Mouse (Mus musculus) gastrocnemius, postnatal 4 days (tissue): ENCODE results near the gene Chst5. TPM values are rescaled to one million over a fixed set of nuclear protein-coding genes. Genes with fewer than 3 reads are reported as not detected.

ENCODE experiments used
- DNase-seq, 2 experiments: peaks; one replicate each; pipeline ENCODE4 v3.0.0; 2021 to 2022; ENCODE audit warnings: low spot score in 2 of 2, mixed read lengths in 2 of 2
- total RNA-seq, 2 experiments: library from RNA; stranded (reverse); gene quantifications; 2 replicates each; pipeline ENCODE4 v1.2.3; 2021

Chst5 gene
- total RNA-seq, 2 experiments from 2014 or later: 3.4 to 4.7 TPM

DNA sequence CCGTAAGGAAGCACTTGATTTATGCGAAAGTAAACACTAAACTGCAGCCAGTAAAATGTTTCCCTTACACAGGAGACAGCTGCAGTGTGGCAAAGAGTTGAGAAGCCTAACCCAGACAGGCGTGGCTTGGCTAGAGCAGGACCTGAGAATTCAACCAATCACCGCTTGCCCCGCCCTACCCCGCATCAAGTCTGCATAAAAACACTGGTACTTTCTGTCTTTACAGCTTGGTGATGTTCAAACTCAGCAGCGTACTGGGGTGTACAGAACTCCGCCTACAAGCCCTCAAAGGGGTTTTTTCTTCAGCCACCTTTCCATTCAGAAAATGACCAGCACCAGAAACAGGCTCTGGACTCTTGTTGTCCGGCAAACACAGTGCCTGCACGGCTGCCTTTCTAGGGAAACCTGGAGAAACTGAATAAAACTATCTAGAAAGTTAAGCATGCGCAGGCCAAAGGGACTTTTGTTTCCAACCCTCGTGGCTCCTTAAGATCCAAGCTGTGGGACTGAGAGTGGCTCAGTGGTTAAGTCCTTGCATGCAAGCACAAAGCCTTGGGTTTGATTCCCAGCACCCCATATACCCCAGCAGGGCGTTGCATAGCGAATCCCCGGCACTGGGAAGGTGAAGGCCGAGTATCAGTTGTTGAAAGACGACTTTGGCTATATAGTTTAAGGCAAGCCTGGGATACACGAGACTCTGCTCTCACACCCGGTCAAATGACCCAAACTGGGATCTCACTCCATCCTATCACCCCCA is 22.5 kb upstream of the Chst5 start:
- DNase-seq: peak; percentile 36 to 72

GRCm38 (mm10) chr8:111931721-111932120 is 21.5 kb upstream of the Chst5 start:
- DNase-seq: no peak

- no peak for DNase-seq
Measured at GRCm38 (mm10) chr8:111929648-111930344, 19.5 kb upstream of the Chst5 start.

- DNase-seq: no peak
Measured at GRCm38 (mm10) chr8:111924976-111925375, 14.7 kb upstream of the Chst5 start.

GRCm38 (mm10) chr8:111923383-111923804 is 13.1 kb upstream of the Chst5 start:
- DNase-seq: peak in 1 of 2 experiments; percentile 65

DNA sequence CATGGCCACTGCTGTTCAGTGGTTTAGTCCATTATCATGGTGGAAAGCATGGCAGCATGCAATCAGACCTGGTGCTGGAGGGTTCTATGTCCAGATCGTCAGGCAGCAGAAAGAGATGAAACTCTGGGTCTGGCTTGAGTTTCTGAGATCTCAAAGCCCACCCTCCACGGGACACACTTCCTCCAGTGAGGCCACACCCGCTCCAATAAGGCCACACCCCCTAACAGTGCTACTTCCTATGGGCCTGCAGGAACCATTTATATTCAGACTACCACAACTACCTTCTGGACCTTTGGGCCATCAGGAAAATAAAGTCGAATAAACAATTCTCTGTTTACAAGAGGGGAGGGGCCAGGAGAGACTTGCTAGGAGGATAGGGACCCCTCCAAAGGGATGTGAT is 10.7 kb upstream of the Chst5 start:
- no peak for DNase-seq

- DNase-seq: no peak
Measured at GRCm38 (mm10) chr8:111919663-111920062, 9.4 kb upstream of the Chst5 start.

- no peak for DNase-seq
Measured at GRCm38 (mm10) chr8:111912860-111913432, 2.7 kb upstream of the Chst5 start.

- DNase-seq: no peak
Measured at GRCm38 (mm10) chr8:111911572-111911971, 1.3 kb upstream of the Chst5 start.

DNA sequence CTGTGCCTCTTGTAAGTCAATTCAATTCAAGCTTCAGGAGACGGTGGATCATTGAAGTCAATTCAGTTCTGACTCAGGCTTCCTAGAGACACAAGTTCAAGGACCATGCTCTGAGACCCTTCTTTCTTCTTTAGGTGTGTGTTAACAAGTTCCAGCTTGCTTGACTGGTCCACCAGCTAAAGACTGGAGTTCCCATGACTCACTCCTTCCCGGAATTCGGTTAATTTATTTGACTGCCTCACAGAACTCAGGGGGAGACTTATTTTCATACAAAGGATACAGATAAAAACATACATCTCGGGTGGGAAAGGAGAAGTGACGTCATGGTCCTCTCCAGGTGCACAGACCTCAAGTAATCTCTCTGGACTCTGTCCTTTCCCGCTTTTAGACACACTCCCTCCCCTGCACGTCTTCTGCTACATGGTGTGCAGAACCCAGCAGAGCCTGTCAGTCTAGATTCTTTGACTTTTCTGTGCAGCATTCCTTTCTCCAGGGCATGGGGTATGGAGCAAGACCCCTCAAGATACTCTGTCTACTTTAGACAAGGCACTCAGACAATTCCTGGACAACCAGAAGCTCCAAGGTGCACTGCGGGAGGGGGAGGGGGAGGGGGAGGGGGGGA is 4.6 kb downstream of the Chst5 start:
- no peak for DNase-seq

GRCm38 (mm10) chr8:111902080-111902479 is 8.2 kb downstream of the Chst5 start:
- DNase-seq: peak in 1 of 2 experiments; percentile 55

GRCm38 (mm10) chr8:111898586-111898985 is 11.7 kb downstream of the Chst5 start:
- DNase-seq: no peak

DNA sequence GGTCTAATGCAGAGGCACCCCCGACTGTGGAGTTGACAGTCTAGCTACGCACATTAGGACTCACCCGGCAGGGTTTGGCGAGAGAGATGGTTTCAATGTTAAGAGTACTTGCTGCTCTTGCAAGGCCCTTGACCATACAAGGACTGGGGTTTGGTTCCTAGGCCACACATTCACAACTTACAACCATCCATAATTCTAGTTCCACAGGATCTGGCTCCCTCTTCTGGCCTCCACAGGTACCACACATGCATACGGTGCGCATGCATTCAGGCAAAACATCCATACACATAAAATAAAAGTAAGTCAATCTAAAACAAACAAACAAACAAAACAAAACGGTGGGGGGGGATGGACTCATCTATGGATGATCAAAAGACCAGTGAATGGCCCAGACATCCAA is 15.3 kb downstream of the Chst5 start:
- no peak for DNase-seq

- no peak for DNase-seq
Measured at GRCm38 (mm10) chr8:111892615-111893014, 17.6 kb downstream of the Chst5 start.

GRCm38 (mm10) chr8:111891983-111892382 is 18.3 kb downstream of the Chst5 start:
- no peak for DNase-seq

DNA sequence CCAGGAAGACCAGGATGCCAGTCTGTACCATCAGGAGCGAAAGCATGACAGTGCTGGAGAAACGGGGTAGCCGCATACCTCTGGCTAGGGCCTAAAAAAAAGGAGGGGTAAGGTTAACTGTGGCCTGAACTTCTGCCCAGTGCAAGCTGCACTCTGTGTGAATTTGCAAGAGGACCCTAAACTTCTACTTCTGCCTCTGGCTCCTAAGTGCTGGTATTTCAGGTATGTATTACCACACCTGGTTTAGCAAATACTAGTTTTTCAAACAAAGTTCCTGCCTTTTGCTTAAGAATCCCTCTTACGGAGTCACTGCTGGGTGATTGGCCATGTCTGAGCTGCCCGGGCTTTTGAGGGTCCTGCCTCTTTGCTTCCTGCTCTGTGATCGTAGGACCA is 19.3 kb downstream of the Chst5 start:
- no peak for DNase-seq

- DNase-seq: peak in 1 of 2 experiments; percentile 25
Measured at GRCm38 (mm10) chr8:111889931-111890910, 20.0 kb downstream of the Chst5 start.

GRCm38 (mm10) chr8:111888091-111888650 is 22.1 kb downstream of the Chst5 start:
- no peak for DNase-seq

GRCm38 (mm10) chr8:111887479-111887878 is 22.8 kb downstream of the Chst5 start:
- DNase-seq: no peak

- no peak for DNase-seq
Measured at GRCm38 (mm10) chr8:111883615-111884014, 26.6 kb downstream of the Chst5 start.
